Mouse (Mus musculus) adrenal gland, postnatal 25 days (tissue): ENCODE measurements at regions not wholly inside any gene's neighbourhood (a gene's known extent, or its start where the extent isn't known, plus 50 kb on each side); places are given as distances from the start of the nearest gene placed in this dataset.
"Not testable (repeated sequence)": the region's sequence is repeated elsewhere in the genome, so short reads cannot be mapped to it uniquely, and the experiment has no call there.

ENCODE experiments used
- DNase-seq: peaks from one replicate; pipeline ENCODE4 v3.0.0; 2021; ENCODE audit warnings: mixed read lengths

DNA sequence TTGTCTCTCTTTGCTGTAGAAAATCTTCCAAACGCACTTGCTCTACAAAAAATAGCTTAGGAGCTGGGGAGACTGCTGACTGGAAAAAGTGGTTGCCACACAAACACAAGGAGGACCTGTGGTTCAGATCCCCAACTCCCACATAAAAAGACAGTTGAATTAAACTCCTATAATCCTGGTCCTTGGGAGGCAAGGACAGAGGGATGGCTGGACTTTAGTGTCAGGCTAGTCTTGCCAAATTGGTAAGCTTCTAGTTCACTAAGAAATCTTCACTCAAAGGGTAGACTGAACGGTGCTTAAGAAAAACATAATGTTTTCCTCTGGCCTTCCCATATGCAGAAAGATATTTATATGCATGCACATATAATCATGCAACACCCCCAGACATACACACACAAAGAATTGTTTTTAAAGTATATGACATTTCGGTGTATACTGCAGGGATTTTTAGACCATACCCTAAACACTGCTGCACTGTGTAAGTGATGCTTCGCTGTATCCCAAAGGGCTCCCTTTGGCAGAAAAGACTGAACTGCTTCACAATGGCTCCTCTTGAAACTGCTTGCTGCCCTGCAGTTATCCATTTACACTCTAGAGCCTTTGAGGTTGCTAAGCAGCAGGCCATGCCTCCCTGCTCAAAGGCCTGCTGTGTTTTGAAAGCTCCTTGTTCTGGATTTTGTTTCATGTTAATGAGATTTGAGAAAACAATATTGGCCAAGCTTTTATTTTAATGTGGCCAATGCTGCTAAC, 1299.3 kb downstream of the Zfp704 start:
- DNase-seq = no peak

- no peak for DNase-seq
Measured at GRCm38 (mm10) chr3:8307296-8307695, 1302.6 kb downstream of the Zfp704 start.

DNA sequence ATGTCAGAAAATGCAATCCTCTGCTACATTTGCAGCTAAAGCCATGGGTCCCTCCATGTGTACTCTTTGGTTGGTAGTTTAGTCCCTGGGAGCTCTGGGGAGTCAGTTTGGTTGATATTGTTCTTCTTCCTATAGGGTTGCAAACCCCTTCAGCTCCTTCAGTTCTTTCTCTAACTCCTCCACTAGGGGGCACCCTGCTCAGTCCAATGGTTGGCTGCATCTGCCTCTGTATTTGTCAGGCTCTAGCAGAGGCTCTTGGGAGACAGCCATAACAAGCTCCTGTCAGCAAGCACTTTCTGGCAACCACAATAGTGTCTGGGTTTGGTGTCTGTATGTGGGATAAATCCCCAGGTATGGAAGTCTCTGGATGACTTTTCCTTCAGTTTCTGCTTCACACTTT, 1305.1 kb downstream of the Zfp704 start:
- no peak for DNase-seq

- no peak for DNase-seq
Measured at GRCm38 (mm10) chr3:8293036-8293435, 1316.8 kb downstream of the Zfp704 start.

GRCm38 (mm10) chr3:8289558-8289957, 1320.3 kb downstream of the Zfp704 start:
- no peak for DNase-seq

GRCm38 (mm10) chr3:8288437-8288836, 1321.4 kb downstream of the Zfp704 start:
- no peak for DNase-seq

DNA sequence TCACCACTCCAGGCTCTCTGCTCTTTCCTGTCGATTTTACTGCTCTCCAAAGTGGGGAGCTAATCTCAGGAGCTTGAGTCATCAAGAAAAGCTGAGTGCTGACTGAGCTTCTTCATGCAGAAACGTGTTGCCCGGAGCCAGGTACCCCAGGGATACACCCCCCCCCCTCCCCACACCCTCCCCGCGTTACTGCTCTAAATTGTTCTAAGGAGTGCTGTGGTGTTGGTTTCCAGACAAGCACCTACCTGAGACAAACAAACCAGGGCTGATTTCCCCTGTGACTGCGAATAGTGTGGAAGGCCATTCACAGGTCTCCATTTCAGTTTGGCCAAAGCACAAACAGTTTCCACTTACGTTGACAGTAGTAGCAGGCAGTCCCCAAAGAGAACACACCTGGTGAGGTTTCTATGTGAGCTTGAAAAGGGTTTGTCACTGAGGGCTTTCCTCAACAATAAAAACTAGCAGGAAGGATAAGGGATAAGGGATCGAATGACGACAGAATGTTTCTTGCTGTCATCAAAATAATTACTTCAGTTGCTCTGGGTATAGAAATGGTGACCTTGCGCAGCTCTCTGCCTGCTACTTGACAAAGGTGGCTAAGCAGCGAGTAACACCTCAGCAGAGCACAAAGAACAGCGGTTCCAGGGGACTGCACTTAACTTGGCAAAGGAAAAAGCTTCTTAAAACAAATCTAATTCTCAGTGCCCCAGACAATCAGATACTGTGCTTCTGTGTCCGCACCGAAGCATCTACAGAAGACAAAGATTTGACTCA, 1325.0 kb downstream of the Zfp704 start:
- DNase-seq = no peak

GRCm38 (mm10) chr3:8282411-8282810, 1327.5 kb downstream of the Zfp704 start:
- no peak for DNase-seq

- no peak for DNase-seq
Measured at GRCm38 (mm10) chr3:8276661-8277060, 1333.2 kb downstream of the Zfp704 start.

- DNase-seq = no peak
Measured at GRCm38 (mm10) chr3:8270935-8271298, 1339.0 kb downstream of the Zfp704 start.

DNA sequence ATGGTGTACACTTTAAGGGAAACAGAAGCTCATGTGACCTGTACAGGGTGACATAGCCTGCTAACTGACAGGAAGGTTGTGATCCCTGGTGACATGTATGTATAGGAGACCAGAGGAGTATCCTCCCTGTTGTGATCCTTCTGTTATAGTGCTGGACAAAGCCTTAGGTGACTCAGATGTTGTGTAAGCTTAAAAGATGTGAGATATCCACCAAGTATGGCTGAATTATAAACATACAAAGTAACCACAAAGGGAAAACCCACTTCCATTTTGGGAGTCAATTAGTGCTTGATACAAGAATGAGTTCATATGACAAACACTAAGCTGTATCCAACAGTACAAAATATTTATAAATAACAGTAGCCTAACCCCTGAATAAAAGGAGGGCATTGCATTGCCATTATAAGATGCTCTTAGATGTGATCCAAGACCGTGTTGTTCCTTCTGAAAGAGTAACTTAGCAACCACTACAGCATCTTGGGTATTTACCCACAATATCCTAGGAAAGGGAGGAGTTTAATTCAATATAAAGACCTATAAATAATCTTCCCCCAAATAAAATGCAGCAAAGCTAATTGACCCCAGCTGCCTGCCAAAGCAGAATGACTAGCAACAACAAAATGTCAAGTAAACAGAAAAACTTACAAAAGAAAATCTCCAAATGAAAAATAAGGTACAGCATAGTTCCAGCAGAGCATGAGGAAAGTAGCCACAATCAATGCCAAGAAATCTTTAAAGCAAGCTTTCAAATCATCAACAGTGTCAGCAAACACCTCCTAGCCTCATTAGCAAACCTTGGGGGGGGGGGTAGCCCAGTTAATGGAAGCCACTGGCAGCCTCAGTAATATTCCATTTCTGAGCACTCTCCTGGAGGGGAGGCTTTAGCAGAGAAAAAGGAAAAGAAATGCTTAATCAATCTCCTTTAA, 1339.6 kb downstream of the Zfp704 start:
- no peak for DNase-seq

DNA sequence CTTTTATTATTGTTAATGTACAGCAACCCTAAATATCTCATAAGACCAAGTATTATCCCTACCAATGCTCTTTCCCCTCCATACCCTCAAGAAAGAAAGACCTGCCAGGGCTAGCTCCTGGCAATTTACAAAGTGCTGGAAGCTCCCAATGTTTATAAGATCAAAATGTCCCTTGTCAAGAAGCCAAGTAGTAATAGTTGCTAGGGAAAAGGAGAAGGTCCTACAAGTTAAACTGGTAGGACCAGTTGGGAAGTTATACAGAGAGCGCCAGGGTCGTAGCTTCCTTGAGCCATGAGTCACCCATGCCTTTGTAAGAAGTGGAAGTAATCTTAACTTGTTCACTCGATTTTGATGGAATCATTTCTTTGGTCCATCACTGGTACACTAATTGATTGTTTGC, 1344.1 kb downstream of the Zfp704 start:
- DNase-seq = no peak

GRCm38 (mm10) chr3:8264366-8265033, 1345.4 kb downstream of the Zfp704 start:
- no peak for DNase-seq

GRCm38 (mm10) chr3:8257293-8257692, 1352.6 kb downstream of the Zfp704 start:
- no peak for DNase-seq

GRCm38 (mm10) chr3:8252311-8252710, 1357.6 kb downstream of the Zfp704 start:
- no peak for DNase-seq

- no peak for DNase-seq
Measured at GRCm38 (mm10) chr3:8248911-8249310, 1361.0 kb downstream of the Zfp704 start.

DNA sequence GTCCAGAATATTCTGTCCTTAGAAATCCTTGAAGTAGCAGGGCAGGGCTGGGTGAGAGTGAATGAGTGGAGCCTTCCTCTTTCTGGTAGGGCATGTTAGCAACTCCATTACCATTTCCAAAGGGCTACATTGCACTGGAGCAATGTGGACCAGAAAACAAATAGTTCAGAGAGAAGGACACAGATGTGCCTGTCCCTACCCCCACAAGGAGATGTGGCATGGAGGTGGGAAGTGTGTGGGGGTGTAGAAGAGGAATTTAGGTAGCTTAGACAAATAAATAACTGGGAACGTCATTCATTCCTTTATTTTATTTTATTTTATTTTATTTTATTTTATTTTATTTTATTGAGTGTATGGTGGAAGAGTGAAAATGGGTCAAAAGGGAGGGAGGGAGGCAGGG, 1364.1 kb downstream of the Zfp704 start:
- peak; percentile 5 for DNase-seq

DNA sequence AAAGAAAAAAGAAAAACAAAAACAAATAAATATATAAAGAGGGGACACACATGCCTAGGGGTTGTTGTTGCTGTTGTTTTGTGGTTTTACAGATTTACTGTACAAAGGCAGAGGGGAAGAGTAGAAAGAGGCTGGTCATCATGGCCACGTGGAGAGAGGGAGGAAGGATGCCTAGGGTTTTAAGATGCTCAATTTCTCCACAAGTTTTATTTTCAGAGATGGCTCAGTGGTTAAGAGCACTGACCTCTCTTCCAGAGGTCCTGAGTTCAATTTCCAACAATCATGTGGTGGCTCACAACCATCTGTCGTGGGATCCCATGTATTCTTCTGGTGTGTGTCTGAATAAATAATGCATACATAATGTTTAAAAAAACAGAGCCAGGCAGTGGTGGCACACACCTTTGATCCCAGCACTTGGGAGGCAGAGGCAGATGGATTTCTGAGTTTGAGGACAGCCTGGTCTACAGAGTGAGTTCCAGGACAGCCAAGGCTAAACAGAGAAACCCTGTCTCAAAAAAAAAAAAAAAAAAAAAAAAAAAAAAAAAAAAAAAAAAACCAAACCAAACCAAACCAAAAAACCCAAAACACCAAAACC, 1364.6 kb downstream of the Zfp704 start:
- peak; percentile 20 for DNase-seq

DNA sequence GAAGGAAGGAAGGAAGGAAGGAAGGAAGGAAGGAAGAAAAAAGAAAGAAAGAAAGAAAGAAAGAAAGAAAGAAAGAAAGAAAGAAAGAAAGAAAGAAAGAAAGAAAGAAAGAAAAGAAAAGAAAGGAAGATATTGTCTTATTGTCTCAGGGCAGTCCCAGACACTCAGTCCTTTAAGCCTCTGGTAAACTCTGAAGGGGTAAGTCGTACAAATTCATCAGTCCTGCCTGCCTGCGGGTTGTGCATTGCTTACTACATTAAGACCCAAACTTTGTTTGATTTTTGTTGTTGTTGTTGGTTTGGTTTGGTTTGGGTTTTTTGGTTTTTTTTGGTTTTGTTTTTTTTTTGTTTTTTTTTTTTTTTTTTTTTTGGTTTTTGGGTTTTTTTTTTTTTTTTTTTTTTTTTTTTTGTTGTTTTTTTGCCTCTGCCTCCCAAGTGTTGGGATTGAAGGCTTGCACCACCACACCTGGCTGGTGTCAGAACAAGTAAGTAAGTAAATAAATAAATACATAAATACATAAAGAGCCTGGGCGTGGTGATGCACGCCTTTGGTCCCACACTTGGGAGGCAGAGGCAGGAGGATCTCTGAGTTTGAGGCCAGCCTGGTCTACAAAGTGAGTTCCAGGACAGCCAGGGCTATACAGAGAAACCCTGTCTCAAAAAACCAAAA, 1365.2 kb downstream of the Zfp704 start:
- DNase-seq = not testable (repeated sequence)

DNA sequence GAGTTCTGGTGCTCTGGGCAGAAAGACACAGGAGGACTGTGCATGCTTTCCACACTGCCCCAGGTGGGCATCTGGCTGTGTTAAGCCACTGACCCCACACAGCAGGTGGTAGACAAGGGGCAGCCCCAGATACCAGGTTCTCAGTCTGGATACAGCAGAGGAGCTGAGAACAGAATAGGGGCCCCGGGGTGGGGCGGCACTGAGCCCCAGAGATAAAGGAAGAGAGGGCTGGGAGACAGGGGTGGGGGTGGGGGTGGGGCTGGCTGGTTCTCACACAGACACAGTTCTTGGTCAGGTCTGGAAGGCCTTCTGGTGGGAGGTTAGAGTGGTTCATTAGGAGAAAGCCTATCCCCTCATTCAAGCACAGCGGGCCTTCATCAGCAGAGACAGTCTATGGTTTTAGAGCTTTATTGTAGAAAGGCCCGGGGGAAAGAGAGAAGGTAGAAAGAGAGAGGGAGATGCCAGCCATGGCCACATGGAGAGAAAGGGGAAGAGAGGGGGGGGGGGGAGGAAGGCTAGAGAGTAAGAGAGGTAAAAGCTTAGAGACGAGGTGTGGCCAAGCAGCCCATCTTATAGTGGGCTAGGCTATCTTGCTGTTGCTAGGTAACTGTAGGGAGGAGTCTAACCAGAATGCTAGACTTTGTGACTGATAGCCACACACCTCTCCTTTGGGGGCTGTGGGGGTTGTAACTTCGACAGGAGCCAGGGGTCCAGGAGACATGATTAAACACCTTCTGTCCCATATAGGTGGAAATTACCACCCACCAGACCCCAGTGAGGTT, 1403.1 kb downstream of the Zfp704 start:
- DNase-seq = no peak
